Mouse (Mus musculus): ENCODE results near the gene Cd55.

- no peak for TF ChIP-seq CTCF (IDR thresholded peaks at IDR 0.05; ENCODE audit: control insufficient read depth, insufficient read depth, insufficient replicate concordance, low read depth, low read length)
- TF ChIP-seq POLR2A (IDR thresholded peaks at IDR 0.05; ENCODE audit: control insufficient read depth, low read depth, low read length), result no peak
Measured at GRCm38 (mm10) chr1:130474936-130475335, 12.4 kb upstream of the Cd55 start.
